Mouse (Mus musculus) urinary bladder, postnatal 36 days (tissue): Measurements from ENCODE around the gene Kcna3.

ENCODE experiments used
- DNase-seq, 2 experiments: peaks; one replicate each; pipeline ENCODE4 v3.0.0; 2022; ENCODE audit warnings: low spot score in 2 of 2, mixed read lengths in 1 of 2

Kcna3 gene

DNA sequence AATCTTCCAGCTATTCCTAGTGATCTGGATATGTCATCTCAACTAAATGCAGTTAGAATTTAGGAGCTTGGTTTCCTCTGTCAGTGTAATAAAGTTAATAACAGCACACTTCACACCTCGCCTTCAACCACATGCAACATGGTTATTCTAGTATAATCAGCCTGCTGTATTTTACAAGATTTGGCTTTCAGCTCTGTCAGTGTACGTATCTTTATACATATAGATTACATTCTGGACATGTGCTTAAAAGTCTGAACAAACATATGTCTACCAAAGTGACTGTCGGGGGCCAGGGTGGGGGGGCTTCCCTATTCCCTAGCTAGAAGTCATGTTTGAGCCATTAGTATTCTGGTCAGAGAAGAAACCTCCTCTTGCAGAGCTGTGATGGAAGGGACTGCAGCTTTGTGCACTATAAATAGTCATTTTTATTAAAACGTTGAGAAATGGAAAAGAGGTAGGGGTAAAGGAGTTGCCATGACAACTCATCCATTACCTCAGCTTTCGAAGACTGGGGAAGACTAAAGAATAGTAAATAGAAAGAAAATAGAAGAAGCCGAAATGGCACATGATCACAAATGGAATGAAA, 29.6 kb downstream of the Kcna3 start:
- no peak for DNase-seq

DNA sequence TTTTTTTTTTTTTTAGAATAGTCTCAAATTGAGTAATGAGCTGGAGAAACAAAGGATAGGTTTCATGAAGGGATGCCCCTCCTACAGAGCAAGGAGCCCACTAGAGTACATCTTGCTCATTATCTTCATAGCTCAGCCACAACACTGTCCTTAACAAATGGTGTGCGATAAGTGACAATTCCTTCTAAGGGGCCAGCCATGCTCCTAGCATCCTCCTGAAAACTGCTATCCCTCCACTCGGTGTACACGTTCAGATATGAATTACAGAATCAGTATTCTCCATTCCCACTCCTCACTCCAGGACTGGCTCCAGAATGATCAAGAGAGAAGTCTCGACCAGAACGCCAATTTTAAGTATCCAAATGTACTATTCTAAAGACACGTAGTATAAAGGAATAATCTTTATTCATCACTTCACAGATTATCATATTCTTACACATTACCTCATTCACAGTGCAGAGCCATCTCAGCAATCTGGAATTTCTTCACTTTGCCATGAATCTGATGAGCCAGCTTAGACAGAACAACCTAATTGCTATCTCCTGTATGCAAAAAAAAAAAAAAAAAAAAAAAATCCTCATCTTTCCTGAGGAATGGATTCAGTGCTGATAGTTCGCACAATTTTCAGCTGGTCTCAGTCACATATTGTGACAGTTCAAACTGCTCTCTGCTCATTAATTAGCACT, 30.3 kb downstream of the Kcna3 start:
- DNase-seq, result no peak

- no peak for DNase-seq
These were observed 31.3 kb downstream of the Kcna3 start for GRCm38 (mm10) chr3:107067245-107067644.

GRCm38 (mm10) chr3:107073863-107074262, 37.9 kb downstream of the Kcna3 start:
- DNase-seq, result no peak

- DNase-seq, result no peak
These were observed 39.7 kb downstream of the Kcna3 start for GRCm38 (mm10) chr3:107075705-107076104.

- no peak for DNase-seq
These were observed 40.7 kb downstream of the Kcna3 start for GRCm38 (mm10) chr3:107076658-107077057.

GRCm38 (mm10) chr3:107077101-107077500, 41.1 kb downstream of the Kcna3 start:
- no peak for DNase-seq

- no peak for DNase-seq
These were observed 44.8 kb downstream of the Kcna3 start for GRCm38 (mm10) chr3:107080803-107081202.

DNA sequence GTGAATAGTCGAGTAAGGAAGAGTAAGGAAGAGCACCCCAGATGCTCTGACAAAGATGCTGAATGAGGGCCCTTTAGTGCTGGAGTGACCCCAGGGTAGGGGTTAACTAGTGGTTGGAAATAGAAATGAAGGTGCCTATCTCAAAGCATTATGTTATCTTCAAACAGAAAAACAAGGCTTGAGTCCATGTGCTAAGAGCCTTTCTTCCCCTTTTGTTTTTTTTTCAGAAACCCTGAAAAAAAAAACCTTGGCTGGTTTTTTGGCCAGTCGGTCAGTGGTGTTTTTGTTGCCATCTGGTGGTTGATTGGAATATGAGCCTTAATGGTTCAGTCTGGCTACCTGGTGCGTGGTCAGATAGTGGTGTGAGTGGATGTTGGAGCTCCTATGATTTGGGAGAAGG, 45.3 kb downstream of the Kcna3 start:
- no peak for DNase-seq

DNA sequence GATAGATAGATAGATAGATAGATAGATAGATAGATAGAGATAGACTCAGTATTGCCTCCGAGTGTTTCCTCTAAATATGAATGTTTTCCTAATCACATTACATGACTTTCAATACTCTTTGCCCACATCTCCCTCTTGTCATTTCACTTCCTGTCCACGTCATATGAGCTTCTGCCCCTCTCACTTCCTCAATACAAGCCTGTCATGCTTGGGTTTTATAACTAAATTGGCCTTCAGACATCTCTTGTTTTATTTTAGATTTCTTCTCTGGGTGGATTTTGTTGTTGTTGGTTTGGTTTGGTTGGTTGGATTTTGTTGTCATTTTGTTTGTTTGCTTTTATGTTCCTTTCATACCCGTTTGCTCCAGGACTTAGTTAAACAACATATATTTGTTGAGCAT, 48.6 kb downstream of the Kcna3 start:
- DNase-seq, result no peak

DNA sequence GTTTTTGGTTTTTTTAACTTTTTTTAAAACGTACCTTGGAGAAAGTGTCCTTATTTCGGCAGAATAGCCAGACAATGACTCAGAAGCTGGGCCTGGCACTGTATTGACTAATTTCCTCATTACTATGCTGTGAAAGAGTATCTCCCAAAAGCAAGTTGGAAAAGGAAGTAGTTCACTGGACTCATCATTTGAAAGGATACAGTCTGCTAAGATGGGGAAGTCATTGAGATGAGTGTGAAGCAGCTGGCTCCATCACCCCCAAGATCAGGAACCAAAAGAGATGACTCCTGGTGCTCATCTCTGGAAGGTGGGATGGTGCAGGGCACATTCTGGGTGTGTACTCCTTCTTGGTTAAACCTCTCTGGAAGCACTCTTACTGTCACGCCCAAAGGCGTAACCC, 51.4 kb downstream of the Kcna3 start:
- no peak for DNase-seq
